Mouse (Mus musculus) small intestine, adult 2 months (tissue): ENCODE results near the gene Spsb1. TPM values are rescaled to one million over a fixed set of nuclear protein-coding genes. Genes with fewer than 3 reads are reported as not detected.

Source experiments
- H3K27ac ChIP-seq: fragments of 200-500 bp; 2 replicates; pipeline ENCODE4 v1.5.1; 2012; ENCODE audit warnings: low read depth, low read length, control low read depth, inconsistent platforms; ENCODE audit not compliant: insufficient read depth
- H3K27me3 ChIP-seq: fragments of 200-500 bp; 2 replicates; pipeline ENCODE4 v1.6.1; 2012; ENCODE audit warnings: mild to moderate bottlenecking, moderate library complexity, low read length, inconsistent platforms; ENCODE audit not compliant: control insufficient read depth, insufficient read depth
- H3K36me3 ChIP-seq: fragments of 200-500 bp; 2 replicates; pipeline ENCODE4 v1.6.1; 2012; ENCODE audit warnings: mild to moderate bottlenecking, low read length, control low read depth, inconsistent platforms; ENCODE audit not compliant: control insufficient read depth, insufficient read depth
- H3K4me1 ChIP-seq: fragments of 200-500 bp; 2 replicates; pipeline ENCODE4 v1.6.1; 2012; ENCODE audit warnings: low read length, inconsistent platforms, mixed read lengths; ENCODE audit not compliant: control insufficient read depth, insufficient read depth, insufficient read length
- H3K4me3 ChIP-seq: fragments of 200-500 bp; 2 replicates; pipeline ENCODE4 v1.5.1; 2012; ENCODE audit warnings: low read depth, mild to moderate bottlenecking, control low read depth, inconsistent platforms, low read length, moderate library complexity
- CTCF ChIP-seq: fragments of 200-500 bp; IDR thresholded peaks from 2 replicates; pipeline ENCODE4 v1.5.1; 2012; ENCODE audit warnings: low read depth, mild to moderate bottlenecking, control low read depth, inconsistent platforms, low read length, moderate library complexity, mixed read lengths; ENCODE audit not compliant: insufficient replicate concordance, insufficient read length; ENCODE audit errors: extremely low read depth
- POLR2A ChIP-seq: fragments of 200-500 bp; IDR thresholded peaks from 2 replicates; pipeline ENCODE4 v1.6.1; 2012; ENCODE audit warnings: low read depth, mild to moderate bottlenecking, control low read depth, inconsistent platforms, low read length, moderate library complexity
- WGBS: fragments of 180-500 bp; shearing (Covaris S2); methylation state at CpG from one replicate; pipeline ENCODE4 v1.1.7; 2018; 5-methylcytosine and 5-hydroxymethylcytosine counted together
- polyA plus RNA-seq: library from polyadenylated mRNA; depleted of rRNA; stranded (reverse); fragments of >200 nt; gene quantifications from 2 replicates; pipeline ENCODE4 v1.2.3, GENCODE M21; 2012

Spsb1 gene
- polyA plus RNA-seq, 1 experiment = 27.3 TPM

- TF ChIP-seq POLR2A (no peak), CTCF (no peak)
- WGBS = 59% methylated on average over 6 of the region's 6 CpGs
- no peaks in the 10 kb centered on the region for H3K27me3 ChIP-seq
- no peak overlapping the region for H3K27ac ChIP-seq
- peaks cover 15% of the 10 kb centered on the region for H3K4me1 ChIP-seq
- H3K4me3 ChIP-seq = no peak overlapping the region
- no peaks in the 10 kb centered on the region for H3K36me3 ChIP-seq
Measured at GRCm38 (mm10) chr4:149968526-149968925, 13.7 kb upstream of the Spsb1 start.

- WGBS = 92% methylated on average over 9 of the region's 9 CpGs
- Histone ChIP-seq H3K4me3 (no peak overlapping the region), H3K27ac (no peak overlapping the region), H3K27me3 (no peaks in the 10 kb centered on the region), H3K4me1 (peaks cover 15% of the 10 kb centered on the region), H3K36me3 (no peaks in the 10 kb centered on the region)
- TF ChIP-seq CTCF = no peak
- no peak for TF ChIP-seq POLR2A
Measured at GRCm38 (mm10) chr4:149966963-149967362, 12.1 kb upstream of the Spsb1 start.

DNA sequence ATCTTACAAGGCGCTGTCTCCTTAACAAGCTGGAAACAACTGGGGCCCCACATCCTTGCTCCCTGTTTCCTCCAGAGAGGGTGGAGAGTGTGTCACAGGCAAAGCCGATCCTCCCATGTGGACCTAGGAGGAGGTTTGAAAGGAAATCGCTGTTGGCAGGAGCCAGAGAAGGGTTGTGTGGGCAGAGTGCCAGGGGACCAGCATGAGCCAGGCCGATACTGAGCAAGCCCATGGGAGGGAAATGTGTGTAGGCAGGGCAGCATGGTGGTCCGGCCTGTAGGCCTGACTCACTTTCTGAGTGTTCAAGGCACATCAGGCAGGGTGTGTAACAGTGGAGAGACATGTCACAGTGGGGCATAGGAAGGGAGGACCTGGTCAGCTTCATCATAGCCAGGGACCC, 11.4 kb upstream of the Spsb1 start:
- no peaks in the 10 kb centered on the region for H3K27me3 ChIP-seq
- no peak overlapping the region for H3K27ac ChIP-seq
- H3K36me3 ChIP-seq = no peaks in the 10 kb centered on the region
- WGBS = 35% methylated on average over 5 of the region's 5 CpGs
- no peak for TF ChIP-seq POLR2A
- no peak for TF ChIP-seq CTCF
- H3K4me3 ChIP-seq = no peak overlapping the region
- H3K4me1 ChIP-seq = peaks cover 15% of the 10 kb centered on the region

- Histone ChIP-seq H3K27ac (no peak overlapping the region), H3K36me3 (no peaks in the 10 kb centered on the region), H3K4me1 (peaks cover 15% of the 10 kb centered on the region), H3K27me3 (no peaks in the 10 kb centered on the region), H3K4me3 (no peak overlapping the region)
- no peak for TF ChIP-seq CTCF
- 41% methylated on average over 6 of the region's 6 CpGs for WGBS
Measured at GRCm38 (mm10) chr4:149965672-149966071, 10.8 kb upstream of the Spsb1 start.

- Histone ChIP-seq H3K4me3 (no peak overlapping the region), H3K36me3 (no peaks in the 10 kb centered on the region), H3K4me1 (peaks cover 15% of the 10 kb centered on the region), H3K27ac (peak overlapping the region; percentile 33; the same call in 1 of the 2 replicates), H3K27me3 (no peaks in the 10 kb centered on the region)
- TF ChIP-seq CTCF (no peak), POLR2A (no peak)
- WGBS = 30% methylated on average over 6 of the region's 6 CpGs
Measured at GRCm38 (mm10) chr4:149965242-149965641, 10.4 kb upstream of the Spsb1 start.

DNA sequence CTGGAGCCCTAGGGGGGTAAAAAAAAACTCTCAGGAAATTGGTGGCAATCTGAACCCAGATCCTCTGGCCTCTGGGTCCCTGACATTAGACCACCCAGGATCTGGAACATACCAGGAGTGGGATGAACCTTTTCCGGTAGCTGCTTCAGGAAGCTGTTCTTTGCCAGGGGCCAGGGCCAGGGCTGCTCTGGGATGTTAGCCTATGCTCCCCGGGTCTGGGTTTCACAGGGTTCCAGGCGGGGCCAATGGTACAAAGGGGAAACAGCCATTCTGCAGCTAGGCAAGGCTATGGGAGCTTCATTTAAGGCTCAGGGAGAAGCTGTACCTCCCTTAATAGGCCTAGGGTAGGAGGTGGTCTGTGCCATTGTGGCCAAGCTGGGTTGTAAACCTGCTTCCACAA, 9.9 kb upstream of the Spsb1 start:
- Histone ChIP-seq H3K27ac (peak overlapping the region; percentile 33; the same call in 1 of the 2 replicates), H3K4me1 (peaks cover 15% of the 10 kb centered on the region), H3K4me3 (no peak overlapping the region), H3K36me3 (no peaks in the 10 kb centered on the region), H3K27me3 (no peaks in the 10 kb centered on the region)
- TF ChIP-seq CTCF = no peak
- WGBS = 35% methylated on average over 3 of the region's 3 CpGs

- WGBS = 90% methylated on average over 8 of the region's 8 CpGs
- no peak overlapping the region for H3K4me3 ChIP-seq
- no peak overlapping the region for H3K27ac ChIP-seq
- H3K27me3 ChIP-seq = no peaks in the 10 kb centered on the region
- TF ChIP-seq CTCF = no peak
- H3K4me1 ChIP-seq = peaks cover 15% of the 10 kb centered on the region
- H3K36me3 ChIP-seq = no peaks in the 10 kb centered on the region
Measured at GRCm38 (mm10) chr4:149964285-149964684, 9.4 kb upstream of the Spsb1 start.

DNA sequence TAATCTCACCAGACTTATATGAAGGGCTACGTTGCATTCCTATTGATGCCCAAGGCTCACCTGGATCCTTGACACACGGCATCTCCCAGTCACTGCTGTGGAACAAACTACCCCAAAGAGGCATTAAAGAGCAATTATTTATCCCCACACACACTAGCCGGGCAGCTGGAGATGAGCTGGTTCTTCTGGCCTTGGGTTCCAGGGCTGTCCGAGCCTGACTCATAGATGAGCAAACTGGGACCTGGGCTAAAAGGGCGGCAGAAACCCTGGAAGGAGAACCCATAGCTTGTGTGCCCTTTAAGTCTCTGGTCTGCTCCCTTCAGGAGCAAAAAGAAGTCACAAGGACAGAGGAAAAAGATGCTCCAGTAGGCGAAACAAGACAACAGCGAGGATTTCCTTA, 5.5 kb upstream of the Spsb1 start:
- Histone ChIP-seq H3K4me1 (peaks cover 15% of the 10 kb centered on the region; the same call in 1 of the 2 replicates), H3K27ac (no peak overlapping the region), H3K4me3 (no peak overlapping the region), H3K36me3 (no peaks in the 10 kb centered on the region), H3K27me3 (no peaks in the 10 kb centered on the region)
- no peak for TF ChIP-seq CTCF
- TF ChIP-seq POLR2A = no peak
- 84% methylated on average over 7 of the region's 7 CpGs for WGBS
